Mouse (Mus musculus): ENCODE measurements around the gene Bcar1. TPM values are rescaled to one million over a fixed set of nuclear protein-coding genes. Genes with fewer than 3 reads are reported as not detected.

Bcar1 gene
- polyA plus RNA-seq, 1 experiment = 1.5 TPM

- Histone ChIP-seq H3K9me3 (peaks cover 11% of the 10 kb centered on the region; the same call in 1 of the 2 replicates), H3K4me3 (replicated peaks) (no peak overlapping the region), H3K27me3 (replicated peaks) (peaks cover 64% of the 10 kb centered on the region), H3K36me3 (replicated peaks; ENCODE audit: low read length) (no peaks in the 10 kb centered on the region), H3K4me1 (peaks cover 5% of the 10 kb centered on the region; the same call in 1 of the 2 replicates)
- no peak for TF ChIP-seq GATA1 (IDR thresholded peaks at IDR 0.05; ENCODE audit: borderline replicate concordance, low read length)
- no peak for TF ChIP-seq FLI1 (IDR thresholded peaks at IDR 0.05; ENCODE audit: low read length)
Observed at GRCm38 (mm10) chr8:111697655-111698054, 46.0 kb downstream of the Bcar1 start.

GRCm38 (mm10) chr8:111695441-111695840, 48.2 kb downstream of the Bcar1 start:
- no peak for TF ChIP-seq FLI1 (IDR thresholded peaks at IDR 0.05; ENCODE audit: low read length)
- no peak for TF ChIP-seq GATA1 (IDR thresholded peaks at IDR 0.05; ENCODE audit: borderline replicate concordance, low read length)
- H3K4me3 ChIP-seq (replicated peaks) = no peak overlapping the region
- peaks cover 65% of the 10 kb centered on the region for H3K27me3 ChIP-seq (replicated peaks)
- no peaks in the 10 kb centered on the region for H3K36me3 ChIP-seq (replicated peaks; ENCODE audit: low read length)
- H3K9me3 ChIP-seq = peaks cover 11% of the 10 kb centered on the region; the same call in 1 of the 2 replicates
- H3K4me1 ChIP-seq = peaks cover 5% of the 10 kb centered on the region; the same call in 1 of the 2 replicates

- peaks cover 11% of the 10 kb centered on the region; the same call in 1 of the 2 replicates for H3K9me3 ChIP-seq
- peaks cover 70% of the 10 kb centered on the region for H3K27me3 ChIP-seq (replicated peaks)
- no peaks in the 10 kb centered on the region for H3K36me3 ChIP-seq (replicated peaks; ENCODE audit: low read length)
- H3K4me1 ChIP-seq = peaks cover 5% of the 10 kb centered on the region; the same call in 1 of the 2 replicates
- TF ChIP-seq GATA1 (IDR thresholded peaks at IDR 0.05; ENCODE audit: borderline replicate concordance, low read length) = no peak
- no peak for TF ChIP-seq FLI1 (IDR thresholded peaks at IDR 0.05; ENCODE audit: low read length)
- no peak overlapping the region for H3K4me3 ChIP-seq (replicated peaks)
Observed at GRCm38 (mm10) chr8:111693261-111693741, 50.3 kb downstream of the Bcar1 start.

GRCm38 (mm10) chr8:111690960-111691445, 52.6 kb downstream of the Bcar1 start, which contains the start of gene Ctrb1:
Ctrb1 (minus strand) TSS chr8:111691010.
- H3K9me3 ChIP-seq = 0 out of 2 replicates have a peak, but pooled peaks cover under 1% of the 10 kb centered on the region
- H3K27me3 ChIP-seq (replicated peaks) = peaks cover 73% of the 10 kb centered on the region
- H3K36me3 ChIP-seq (replicated peaks; ENCODE audit: low read length) = no peaks in the 10 kb centered on the region
- no peak for TF ChIP-seq GATA1 (IDR thresholded peaks at IDR 0.05; ENCODE audit: borderline replicate concordance, low read length)
- no peak for TF ChIP-seq FLI1 (IDR thresholded peaks at IDR 0.05; ENCODE audit: low read length)
- no peak within 1 kb of the TSS for H3K4me3 ChIP-seq (replicated peaks)
- peaks cover 5% of the 10 kb centered on the region; the same call in 1 of the 2 replicates for H3K4me1 ChIP-seq

GRCm38 (mm10) chr8:111686881-111687280, 56.7 kb downstream of the Bcar1 start:
- Histone ChIP-seq H3K4me1 (no peaks in the 10 kb centered on the region), H3K9me3 (no peaks in the 10 kb centered on the region), H3K27me3 (replicated peaks) (peaks cover 66% of the 10 kb centered on the region), H3K36me3 (replicated peaks; ENCODE audit: low read length) (no peaks in the 10 kb centered on the region), H3K4me3 (replicated peaks) (no peak overlapping the region)
- TF ChIP-seq FLI1 (IDR thresholded peaks at IDR 0.05; ENCODE audit: low read length) (no peak), GATA1 (IDR thresholded peaks at IDR 0.05; ENCODE audit: borderline replicate concordance, low read length) (no peak)

- H3K36me3 ChIP-seq (replicated peaks; ENCODE audit: low read length) = no peaks in the 10 kb centered on the region
- H3K4me3 ChIP-seq (replicated peaks) = no peak overlapping the region
- H3K27me3 ChIP-seq (replicated peaks) = peaks cover 63% of the 10 kb centered on the region
- peaks cover 6% of the 10 kb centered on the region; the same call in 1 of the 2 replicates for H3K4me1 ChIP-seq
- H3K9me3 ChIP-seq = peaks cover 5% of the 10 kb centered on the region
- no peak for TF ChIP-seq FLI1 (IDR thresholded peaks at IDR 0.05; ENCODE audit: low read length)
- no peak for TF ChIP-seq GATA1 (IDR thresholded peaks at IDR 0.05; ENCODE audit: borderline replicate concordance, low read length)
Observed at GRCm38 (mm10) chr8:111682521-111682920, 61.1 kb downstream of the Bcar1 start.

GRCm38 (mm10) chr8:111681153-111681552, 62.5 kb downstream of the Bcar1 start:
- no peak overlapping the region for H3K4me3 ChIP-seq (replicated peaks)
- no peaks in the 10 kb centered on the region for H3K36me3 ChIP-seq (replicated peaks; ENCODE audit: low read length)
- H3K27me3 ChIP-seq (replicated peaks) = peaks cover 56% of the 10 kb centered on the region
- TF ChIP-seq GATA1 (IDR thresholded peaks at IDR 0.05; ENCODE audit: borderline replicate concordance, low read length) (no peak), FLI1 (IDR thresholded peaks at IDR 0.05; ENCODE audit: low read length) (no peak)
- H3K4me1 ChIP-seq = peaks cover 6% of the 10 kb centered on the region; the same call in 1 of the 2 replicates
- H3K9me3 ChIP-seq = peaks cover 14% of the 10 kb centered on the region

GRCm38 (mm10) chr8:111680423-111681028, 63.1 kb downstream of the Bcar1 start:
- Histone ChIP-seq H3K36me3 (replicated peaks; ENCODE audit: low read length) (no peaks in the 10 kb centered on the region), H3K4me1 (peaks cover 6% of the 10 kb centered on the region; the same call in 1 of the 2 replicates), H3K9me3 (peaks cover 18% of the 10 kb centered on the region), H3K27me3 (replicated peaks) (peaks cover 52% of the 10 kb centered on the region), H3K4me3 (replicated peaks) (no peak overlapping the region)
- TF ChIP-seq FLI1 (IDR thresholded peaks at IDR 0.05; ENCODE audit: low read length) = no peak
- no peak for TF ChIP-seq GATA1 (IDR thresholded peaks at IDR 0.05; ENCODE audit: borderline replicate concordance, low read length)

GRCm38 (mm10) chr8:111678848-111679247, 64.8 kb downstream of the Bcar1 start:
- Histone ChIP-seq H3K4me3 (replicated peaks) (no peak overlapping the region), H3K36me3 (replicated peaks; ENCODE audit: low read length) (no peaks in the 10 kb centered on the region), H3K4me1 (peaks cover 6% of the 10 kb centered on the region; the same call in 1 of the 2 replicates), H3K9me3 (peaks cover 18% of the 10 kb centered on the region), H3K27me3 (replicated peaks) (peaks cover 57% of the 10 kb centered on the region)
- no peak for TF ChIP-seq FLI1 (IDR thresholded peaks at IDR 0.05; ENCODE audit: low read length)

GRCm38 (mm10) chr8:111678111-111678510, 65.5 kb downstream of the Bcar1 start:
- peaks cover 18% of the 10 kb centered on the region for H3K9me3 ChIP-seq
- TF ChIP-seq FLI1 (IDR thresholded peaks at IDR 0.05; ENCODE audit: low read length) (no peak), GATA1 (IDR thresholded peaks at IDR 0.05; ENCODE audit: borderline replicate concordance, low read length) (no peak)
- no peaks in the 10 kb centered on the region for H3K36me3 ChIP-seq (replicated peaks; ENCODE audit: low read length)
- H3K4me1 ChIP-seq = peaks cover 6% of the 10 kb centered on the region; the same call in 1 of the 2 replicates
- no peak overlapping the region for H3K4me3 ChIP-seq (replicated peaks)
- H3K27me3 ChIP-seq (replicated peaks) = peaks cover 60% of the 10 kb centered on the region

All from megakaryocyte, embryonic 14.5 days (primary cell).